Mouse (Mus musculus) liver, postnatal 0 days (tissue): Measurements from ENCODE around the gene Mzt1.

ENCODE experiments used
- CTCF ChIP-seq: sonication (generic); IDR thresholded peaks from 2 replicates; pipeline ENCODE4 v1.5.1; 2016; ENCODE audit warnings: antibody characterized with exemption, low read depth
- EP300 ChIP-seq: IDR thresholded peaks from 2 replicates; pipeline ENCODE4 v1.6.1; 2016; ENCODE audit warnings: antibody characterized with exemption, low read depth, mild to moderate bottlenecking

- TF ChIP-seq CTCF: no peak
- no peak for TF ChIP-seq EP300
These were observed 25.2 kb upstream of the Mzt1 start for GRCm38 (mm10) chr14:99071146-99071545.
